Mouse (Mus musculus) spleen, embryonic (tissue): ENCODE measurements around the gene Adam29.

Experiments
- CTCF ChIA-PET: fragments of 350-600 bp; sonication (Branson Sonifier 250); formaldehyde crosslinking; loops from one replicate; lab custom pipeline; 2022; lab: Charles Lee

The Adam29 gene

GRCm38 (mm10) chr8:55906848-55907247, at the start of gene Adam29:
Gene Adam29, minus strand, starts transcription at chr8:55906948.
- CTCF ChIA-PET, result no interaction called here

- CTCF ChIA-PET, result interaction anchor here (0.6 kb wide), 1 partner anchor 15 kb away, joined by 3 read pairs; no protein-coding TSS in a partner anchor
These were observed 33.8 kb upstream of the Adam29 start for GRCm38 (mm10) chr8:55940526-55940880.

GRCm38 (mm10) chr8:55939870-55940525, 33.2 kb upstream of the Adam29 start, which contains the start of gene Glra3:
Gene Glra3, plus strand, starts transcription at chr8:55940460.
- CTCF ChIA-PET, result no interaction called here
